Mouse (Mus musculus): ENCODE measurements around the gene Ado. TPM values are rescaled to one million over a fixed set of nuclear protein-coding genes. Genes with fewer than 3 reads are reported as not detected.

The Ado gene
- polyA plus RNA-seq, 1 experiment from 2014 or later, result 76.3 TPM

DNA sequence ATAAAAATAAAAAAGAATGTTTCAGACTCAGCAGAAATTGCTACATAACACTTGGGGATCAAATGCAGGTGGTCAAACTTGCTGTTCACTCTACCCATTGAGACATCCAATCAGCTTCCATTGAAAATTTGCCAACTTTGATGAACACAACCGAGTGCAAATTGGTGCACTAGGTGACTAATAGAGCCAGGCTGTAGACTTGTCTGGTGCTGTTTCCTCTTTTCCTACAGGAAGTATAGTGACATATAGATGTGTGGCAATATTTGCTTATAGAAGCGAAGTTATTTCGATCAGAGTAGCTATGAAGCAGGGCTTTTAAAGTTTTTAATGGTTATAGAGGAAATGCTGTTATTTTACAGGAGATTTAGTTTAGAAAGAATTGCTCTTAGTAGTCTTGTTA lies 30.0 kb downstream of the Ado start:
- Histone ChIP-seq H3K27ac (ENCODE audit: low read length) (no peak overlapping the region), H3K9ac (replicated peaks; ENCODE audit: low read depth, low read length) (no peak overlapping the region), H3K4me3 (replicated peaks; ENCODE audit: low read length) (no peak overlapping the region), H3K4me1 (replicated peaks; ENCODE audit: control insufficient read depth, insufficient read depth, low read length) (no peaks in the 10 kb centered on the region), H3K4me2 (ENCODE audit: low read length) (no peak overlapping the region), H3K36me3 (ENCODE audit: control insufficient read depth, insufficient read depth) (no peaks in the 10 kb centered on the region), H3K9me3 (ENCODE audit: control insufficient read depth, low read length) (no peaks in the 10 kb centered on the region), H3K27me3 (replicated peaks; ENCODE audit: control insufficient read depth, insufficient read depth, low read length) (peaks cover 4% of the 10 kb centered on the region; the same call in 1 of the 2 replicates)
- no peak for ATAC-seq
- 91% methylated on average over 3 of the region's 3 CpGs for WGBS

GRCm38 (mm10) chr10:67512871-67513270 lies 35.9 kb downstream of the Ado start:
- H3K9me3 ChIP-seq (ENCODE audit: control insufficient read depth, low read length), result no peaks in the 10 kb centered on the region
- no peak overlapping the region for H3K9ac ChIP-seq (replicated peaks; ENCODE audit: low read depth, low read length)
- no peak overlapping the region for H3K27ac ChIP-seq (ENCODE audit: low read length)
- H3K36me3 ChIP-seq (ENCODE audit: control insufficient read depth, insufficient read depth), result no peaks in the 10 kb centered on the region
- ATAC-seq, result no peak
- no peaks in the 10 kb centered on the region for H3K27me3 ChIP-seq (replicated peaks; ENCODE audit: control insufficient read depth, insufficient read depth, low read length)
- H3K4me1 ChIP-seq (replicated peaks; ENCODE audit: control insufficient read depth, insufficient read depth, low read length), result no peaks in the 10 kb centered on the region
- WGBS, result 82% methylated on average over 7 of the region's 7 CpGs
- H3K4me3 ChIP-seq (replicated peaks; ENCODE audit: low read length), result no peak overlapping the region
- H3K4me2 ChIP-seq (ENCODE audit: low read length), result no peak overlapping the region

GRCm38 (mm10) chr10:67512211-67512610 lies 36.5 kb downstream of the Ado start:
- no peak for ATAC-seq
- no peak overlapping the region for H3K9ac ChIP-seq (replicated peaks; ENCODE audit: low read depth, low read length)
- H3K27me3 ChIP-seq (replicated peaks; ENCODE audit: control insufficient read depth, insufficient read depth, low read length), result no peaks in the 10 kb centered on the region
- WGBS, result 24% methylated on average over 8 of the region's 8 CpGs
- H3K27ac ChIP-seq (ENCODE audit: low read length), result no peak overlapping the region
- no peaks in the 10 kb centered on the region for H3K9me3 ChIP-seq (ENCODE audit: control insufficient read depth, low read length)
- H3K36me3 ChIP-seq (ENCODE audit: control insufficient read depth, insufficient read depth), result no peaks in the 10 kb centered on the region
- H3K4me3 ChIP-seq (replicated peaks; ENCODE audit: low read length), result no peak overlapping the region
- no peaks in the 10 kb centered on the region for H3K4me1 ChIP-seq (replicated peaks; ENCODE audit: control insufficient read depth, insufficient read depth, low read length)
- no peak overlapping the region for H3K4me2 ChIP-seq (ENCODE audit: low read length)

DNA sequence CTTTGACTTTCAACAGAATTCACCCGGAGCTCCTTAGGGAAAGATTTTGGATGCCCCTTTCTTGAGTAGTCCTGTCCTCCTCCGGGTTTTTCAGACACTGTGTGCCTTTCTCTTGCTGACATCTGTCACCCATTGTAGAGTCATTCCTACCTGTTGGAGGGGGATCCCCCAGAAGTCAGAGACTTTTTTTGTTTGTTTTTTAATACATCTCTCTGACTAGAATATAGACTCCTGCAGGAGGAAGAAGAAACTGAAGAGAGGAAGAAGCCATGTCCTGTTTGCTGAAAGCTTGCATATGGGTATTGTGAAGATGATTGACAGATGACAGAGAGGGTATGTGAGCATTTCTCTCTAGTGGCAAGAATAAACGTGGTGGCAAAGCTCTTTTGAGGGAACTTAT lies 43.5 kb downstream of the Ado start:
- Histone ChIP-seq H3K4me1 (replicated peaks; ENCODE audit: control insufficient read depth, insufficient read depth, low read length) (no peaks in the 10 kb centered on the region), H3K4me2 (ENCODE audit: low read length) (no peak overlapping the region), H3K9me3 (ENCODE audit: control insufficient read depth, low read length) (no peaks in the 10 kb centered on the region), H3K9ac (replicated peaks; ENCODE audit: low read depth, low read length) (no peak overlapping the region), H3K36me3 (ENCODE audit: control insufficient read depth, insufficient read depth) (no peaks in the 10 kb centered on the region), H3K4me3 (replicated peaks; ENCODE audit: low read length) (no peak overlapping the region), H3K27ac (ENCODE audit: low read length) (no peak overlapping the region), H3K27me3 (replicated peaks; ENCODE audit: control insufficient read depth, insufficient read depth, low read length) (no peaks in the 10 kb centered on the region)
- WGBS, result 76% methylated on average over 3 of the region's 3 CpGs
- ATAC-seq, result no peak

DNA sequence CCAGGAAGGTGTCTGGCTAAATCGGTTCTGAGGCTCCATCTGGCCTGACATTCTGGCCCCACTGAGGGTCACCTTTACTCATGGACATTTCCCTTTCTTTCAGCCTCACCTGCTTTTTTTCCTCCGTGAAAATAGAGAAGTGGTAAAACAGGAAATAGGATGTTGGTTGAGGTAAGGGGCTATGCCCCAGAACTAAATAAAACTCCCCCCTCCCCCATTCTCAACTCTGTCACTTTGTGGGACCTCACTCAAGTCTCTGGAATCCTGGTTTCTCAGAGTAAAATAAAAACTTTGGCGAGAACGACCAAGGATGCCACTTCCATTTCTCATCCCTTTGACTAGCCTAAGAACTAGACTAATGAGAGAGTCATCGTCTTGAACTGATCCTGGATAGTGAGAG lies 44.7 kb downstream of the Ado start:
- no peak for ATAC-seq
- H3K36me3 ChIP-seq (ENCODE audit: control insufficient read depth, insufficient read depth), result no peaks in the 10 kb centered on the region
- H3K4me3 ChIP-seq (replicated peaks; ENCODE audit: low read length), result no peak overlapping the region
- 63% methylated on average over 5 of the region's 5 CpGs for WGBS
- H3K4me2 ChIP-seq (ENCODE audit: low read length), result no peak overlapping the region
- H3K9ac ChIP-seq (replicated peaks; ENCODE audit: low read depth, low read length), result no peak overlapping the region
- H3K4me1 ChIP-seq (replicated peaks; ENCODE audit: control insufficient read depth, insufficient read depth, low read length), result no peaks in the 10 kb centered on the region
- H3K27me3 ChIP-seq (replicated peaks; ENCODE audit: control insufficient read depth, insufficient read depth, low read length), result no peaks in the 10 kb centered on the region
- H3K27ac ChIP-seq (ENCODE audit: low read length), result no peak overlapping the region
- no peaks in the 10 kb centered on the region for H3K9me3 ChIP-seq (ENCODE audit: control insufficient read depth, low read length)

GRCm38 (mm10) chr10:67503320-67503995 lies 45.3 kb downstream of the Ado start:
- no peaks in the 10 kb centered on the region for H3K36me3 ChIP-seq (ENCODE audit: control insufficient read depth, insufficient read depth)
- no peak overlapping the region for H3K9ac ChIP-seq (replicated peaks; ENCODE audit: low read depth, low read length)
- H3K4me1 ChIP-seq (replicated peaks; ENCODE audit: control insufficient read depth, insufficient read depth, low read length), result no peaks in the 10 kb centered on the region
- H3K4me3 ChIP-seq (replicated peaks; ENCODE audit: low read length), result no peak overlapping the region
- H3K9me3 ChIP-seq (ENCODE audit: control insufficient read depth, low read length), result no peaks in the 10 kb centered on the region
- no peak overlapping the region for H3K4me2 ChIP-seq (ENCODE audit: low read length)
- no peaks in the 10 kb centered on the region for H3K27me3 ChIP-seq (replicated peaks; ENCODE audit: control insufficient read depth, insufficient read depth, low read length)
- WGBS, result 59% methylated on average over 15 of the region's 15 CpGs
- no peak overlapping the region for H3K27ac ChIP-seq (ENCODE audit: low read length)
- no peak for ATAC-seq

DNA sequence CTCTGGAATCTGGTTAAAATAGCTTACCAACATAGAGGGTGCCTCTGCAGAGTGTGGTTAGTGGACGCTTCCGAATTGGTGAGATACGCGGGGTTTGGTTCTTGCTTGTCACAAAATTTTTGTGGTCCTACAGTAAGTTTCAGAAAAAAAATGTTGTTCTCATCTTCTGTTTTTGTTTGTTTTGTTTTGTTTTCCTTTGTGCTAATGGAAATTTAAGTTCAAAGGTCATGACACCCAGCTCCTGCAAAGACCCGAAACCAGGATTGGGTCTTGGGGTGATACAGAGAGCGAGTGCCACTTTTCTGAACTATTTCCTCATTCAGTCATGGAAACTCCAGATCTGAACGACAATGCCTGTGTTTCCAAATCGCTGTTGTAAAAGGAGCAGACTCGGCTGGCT lies 50.8 kb downstream of the Ado start:
- H3K9me3 ChIP-seq (ENCODE audit: control insufficient read depth, low read length), result no peaks in the 10 kb centered on the region
- H3K4me3 ChIP-seq (replicated peaks; ENCODE audit: low read length), result no peak overlapping the region
- H3K27ac ChIP-seq (ENCODE audit: low read length), result no peak overlapping the region
- no peaks in the 10 kb centered on the region for H3K36me3 ChIP-seq (ENCODE audit: control insufficient read depth, insufficient read depth)
- no peaks in the 10 kb centered on the region for H3K27me3 ChIP-seq (replicated peaks; ENCODE audit: control insufficient read depth, insufficient read depth, low read length)
- WGBS, result 96% methylated on average over 9 of the region's 9 CpGs
- no peak overlapping the region for H3K4me2 ChIP-seq (ENCODE audit: low read length)
- no peak for ATAC-seq
- H3K4me1 ChIP-seq (replicated peaks; ENCODE audit: control insufficient read depth, insufficient read depth, low read length), result no peaks in the 10 kb centered on the region
- H3K9ac ChIP-seq (replicated peaks; ENCODE audit: low read depth, low read length), result no peak overlapping the region

DNA sequence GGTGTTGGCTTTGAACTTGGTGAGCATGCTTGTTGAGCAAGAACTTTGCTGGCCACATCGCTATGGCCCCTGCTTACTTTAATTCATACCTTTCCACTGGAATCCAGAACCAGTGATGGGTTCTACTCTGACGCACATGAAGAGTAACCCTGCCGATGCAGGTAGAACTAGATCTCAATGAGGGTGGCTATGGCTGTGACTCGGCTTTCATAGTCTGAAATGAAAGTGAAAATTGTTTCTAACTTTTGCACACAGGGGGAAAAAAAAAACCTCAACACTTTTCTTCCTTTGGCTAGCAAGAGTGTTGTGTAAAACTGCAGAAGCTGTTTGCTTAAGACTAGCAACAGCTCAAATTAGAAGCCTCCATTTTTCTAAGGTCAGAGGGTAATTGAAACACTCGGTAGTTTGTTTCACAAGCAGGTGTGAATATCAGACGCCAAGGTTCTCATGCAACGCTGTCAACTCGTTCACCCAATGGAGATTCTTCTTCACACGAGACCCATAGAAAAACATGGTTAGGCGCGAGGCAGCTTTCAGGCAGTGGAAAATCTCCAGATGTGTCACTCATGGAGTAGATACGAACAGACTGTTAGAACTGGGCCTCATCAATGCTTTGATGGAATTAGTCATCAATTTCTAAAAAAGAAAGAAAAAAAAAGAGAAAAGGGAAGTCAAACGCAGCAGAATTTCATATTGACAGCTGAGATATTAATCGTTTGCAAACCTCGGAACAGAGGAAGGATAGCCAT lies 51.4 kb downstream of the Ado start:
- no peaks in the 10 kb centered on the region for H3K36me3 ChIP-seq (ENCODE audit: control insufficient read depth, insufficient read depth)
- H3K27ac ChIP-seq (ENCODE audit: low read length), result no peak overlapping the region
- H3K4me1 ChIP-seq (replicated peaks; ENCODE audit: control insufficient read depth, insufficient read depth, low read length), result no peaks in the 10 kb centered on the region
- H3K9ac ChIP-seq (replicated peaks; ENCODE audit: low read depth, low read length), result no peak overlapping the region
- 92% methylated on average over 15 of the region's 15 CpGs for WGBS
- H3K4me3 ChIP-seq (replicated peaks; ENCODE audit: low read length), result no peak overlapping the region
- no peaks in the 10 kb centered on the region for H3K27me3 ChIP-seq (replicated peaks; ENCODE audit: control insufficient read depth, insufficient read depth, low read length)
- no peak overlapping the region for H3K4me2 ChIP-seq (ENCODE audit: low read length)
- H3K9me3 ChIP-seq (ENCODE audit: control insufficient read depth, low read length), result no peaks in the 10 kb centered on the region
- ATAC-seq, result no peak

Data from forebrain, embryonic 16.5 days (tissue).